Mouse (Mus musculus): Measurements from ENCODE around the gene Sez6. TPM values are rescaled to one million over a fixed set of nuclear protein-coding genes. Genes with fewer than 3 reads are reported as not detected.

Gene Sez6
- polyA plus RNA-seq (2017; shearing (Covaris generic)) = under 1 TPM in 1 of 3 experiments, not detected in 2; 0.24 TPM

DNA sequence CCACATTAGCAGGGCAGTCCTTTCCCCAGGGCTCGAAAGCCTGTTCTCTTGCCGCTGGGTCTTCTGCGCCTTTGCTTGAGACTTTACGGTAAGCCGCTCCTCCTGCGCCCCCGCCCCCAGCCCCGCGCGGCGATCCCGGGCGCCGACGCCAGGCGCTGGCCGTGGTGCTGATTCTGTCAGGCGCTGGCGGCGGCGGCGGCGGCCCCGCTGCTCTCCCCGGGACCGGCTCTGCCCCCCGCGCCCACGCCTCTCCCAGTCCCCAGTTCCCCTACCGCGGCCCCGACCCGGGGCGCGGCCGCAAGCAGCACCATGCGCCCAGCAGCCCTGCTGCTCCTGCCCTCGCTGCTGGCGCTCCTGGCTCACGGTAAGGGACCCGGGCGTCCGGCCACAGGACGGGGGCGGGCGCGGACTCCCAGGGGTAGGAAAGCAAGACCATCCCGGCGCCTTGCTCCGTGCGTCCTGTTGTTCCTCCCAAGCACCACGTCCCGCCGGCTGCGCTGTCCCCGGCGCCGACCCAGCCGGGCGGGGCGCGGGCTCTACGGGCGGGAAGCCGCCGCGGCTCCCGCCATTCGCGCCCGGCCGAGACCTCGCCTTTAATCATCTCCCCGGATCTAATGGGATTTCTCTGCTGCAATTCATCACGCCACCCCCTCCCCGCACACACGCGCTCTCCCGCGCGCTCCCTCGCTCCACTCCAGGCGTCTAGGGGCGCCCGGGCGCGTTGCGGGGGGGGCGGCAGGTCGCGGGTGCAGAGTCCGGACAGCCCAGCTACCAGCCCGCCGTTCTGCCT is at the start of gene Sez6:
Gene Sez6 (plus strand): TSS at position 50 of the 790 bp plus-strand sequence.
- ATAC-seq = no peak

DNA sequence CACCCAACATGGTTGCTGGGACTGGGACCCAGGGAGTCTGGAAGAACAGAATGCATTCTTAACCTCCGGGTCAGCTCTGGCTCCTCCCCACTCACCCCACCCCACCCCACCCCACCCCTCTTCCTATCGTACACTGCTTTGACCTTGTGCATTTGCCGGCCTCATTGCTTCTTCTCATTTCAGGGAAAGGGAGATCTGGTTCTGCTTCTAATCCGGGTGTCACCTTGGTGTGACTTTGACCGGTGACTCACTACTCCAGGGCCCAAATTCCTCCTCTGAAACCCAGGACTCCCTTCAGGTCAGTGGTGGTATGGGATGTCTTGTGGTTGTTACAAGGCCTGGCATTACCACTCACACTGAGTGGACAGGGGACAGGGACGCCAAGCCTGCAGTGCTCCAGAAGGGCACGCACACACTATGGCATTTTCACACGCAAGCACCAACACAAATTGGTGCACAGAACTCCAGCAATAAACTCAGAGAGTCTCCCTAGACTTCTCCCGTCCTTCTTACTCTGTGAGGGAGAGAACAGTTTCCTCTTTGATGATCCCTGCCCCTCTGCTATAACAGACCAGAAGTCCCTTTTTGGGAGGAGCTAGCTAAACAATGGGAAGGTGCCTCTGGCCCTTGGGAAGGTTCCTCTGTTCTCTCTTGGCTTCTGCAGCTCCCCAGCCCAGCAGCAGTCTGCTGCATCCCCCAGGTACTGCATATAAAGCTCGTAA is 45.9 kb upstream of the Sez6 start:
- no peak for ATAC-seq

DNA sequence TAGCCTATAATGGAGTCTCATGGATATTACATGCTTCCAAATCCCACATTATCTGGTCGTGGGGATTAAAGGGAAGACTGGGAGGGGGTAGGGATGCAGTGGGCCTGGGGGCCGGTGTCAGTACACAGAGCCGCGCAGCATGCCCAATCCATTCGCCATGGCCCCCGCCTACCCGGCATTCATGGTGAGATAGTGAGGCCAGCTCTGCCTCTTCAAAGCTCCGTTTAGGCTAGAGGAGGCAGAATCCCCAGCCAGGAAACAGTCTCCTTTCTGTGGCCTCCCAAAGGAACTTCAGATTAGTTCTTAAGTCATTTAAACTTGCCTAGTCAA is 45.4 kb upstream of the Sez6 start:
- ATAC-seq = no peak

DNA sequence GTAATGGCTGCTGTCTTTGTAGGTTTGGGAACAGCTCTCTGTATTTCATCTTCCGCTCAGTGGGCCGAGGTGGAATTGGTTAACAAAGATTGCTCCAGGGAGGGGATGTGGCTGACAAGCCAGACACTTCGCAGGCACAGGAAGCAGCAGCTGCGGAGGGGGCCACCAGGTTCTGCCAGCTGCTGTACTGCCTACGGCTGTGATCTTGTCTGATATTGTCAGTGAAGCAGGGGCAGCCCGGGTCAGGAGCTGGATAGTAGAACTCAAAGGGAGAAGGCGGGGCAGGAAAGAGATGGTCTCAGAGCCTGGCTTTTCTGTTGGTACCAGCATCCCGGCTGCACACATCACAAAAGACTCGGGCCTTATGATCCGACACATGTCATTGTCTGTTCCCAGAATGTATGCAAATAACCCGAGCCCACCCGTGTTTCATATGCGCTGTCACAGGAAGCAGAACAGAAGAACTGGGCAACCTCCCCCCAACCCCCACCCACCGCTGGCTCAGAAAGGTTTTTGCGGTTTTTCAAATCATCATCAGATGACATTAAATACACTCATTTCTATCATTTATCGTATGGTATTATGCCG is 43.1 kb upstream of the Sez6 start:
- peak; percentile 91 for ATAC-seq

DNA sequence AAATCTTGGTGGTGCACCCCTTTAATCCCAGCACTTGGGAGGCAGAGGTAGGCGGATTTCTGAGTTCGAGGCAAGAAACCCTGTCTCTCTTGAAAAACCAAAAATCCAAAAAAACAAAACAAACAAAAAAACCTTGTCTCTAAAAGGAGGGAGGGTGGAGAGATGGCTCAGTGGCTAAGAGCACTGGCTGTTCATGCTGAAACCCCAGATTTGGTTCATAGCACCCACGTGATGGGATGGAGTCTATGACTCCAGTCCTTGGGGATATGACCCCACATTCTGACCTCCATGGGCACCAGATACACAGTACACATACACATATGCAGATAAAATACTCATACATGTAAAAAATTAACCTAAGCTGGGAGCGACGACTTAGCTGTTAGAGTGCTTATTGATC is 41.8 kb upstream of the Sez6 start:
- no peak for ATAC-seq

DNA sequence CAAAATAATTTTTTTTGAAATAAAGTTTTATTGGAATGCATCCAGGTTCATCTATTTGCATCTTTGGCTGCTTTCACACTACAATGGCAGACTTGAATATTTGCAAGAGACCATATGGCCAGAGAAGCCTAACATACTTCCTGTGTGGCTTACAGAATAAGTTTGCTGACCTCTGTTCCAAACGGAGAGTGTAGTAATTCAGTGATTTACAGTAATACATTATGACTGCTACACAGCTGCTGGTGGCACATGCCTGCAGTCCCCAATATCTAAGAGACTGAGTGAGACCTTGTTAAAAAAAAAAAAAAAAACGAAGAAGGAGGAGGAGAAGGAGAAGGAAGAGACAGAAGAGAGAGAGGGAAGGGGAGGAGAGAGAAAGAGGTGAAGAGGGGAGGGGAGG is 41.1 kb upstream of the Sez6 start:
- ATAC-seq = no peak

DNA sequence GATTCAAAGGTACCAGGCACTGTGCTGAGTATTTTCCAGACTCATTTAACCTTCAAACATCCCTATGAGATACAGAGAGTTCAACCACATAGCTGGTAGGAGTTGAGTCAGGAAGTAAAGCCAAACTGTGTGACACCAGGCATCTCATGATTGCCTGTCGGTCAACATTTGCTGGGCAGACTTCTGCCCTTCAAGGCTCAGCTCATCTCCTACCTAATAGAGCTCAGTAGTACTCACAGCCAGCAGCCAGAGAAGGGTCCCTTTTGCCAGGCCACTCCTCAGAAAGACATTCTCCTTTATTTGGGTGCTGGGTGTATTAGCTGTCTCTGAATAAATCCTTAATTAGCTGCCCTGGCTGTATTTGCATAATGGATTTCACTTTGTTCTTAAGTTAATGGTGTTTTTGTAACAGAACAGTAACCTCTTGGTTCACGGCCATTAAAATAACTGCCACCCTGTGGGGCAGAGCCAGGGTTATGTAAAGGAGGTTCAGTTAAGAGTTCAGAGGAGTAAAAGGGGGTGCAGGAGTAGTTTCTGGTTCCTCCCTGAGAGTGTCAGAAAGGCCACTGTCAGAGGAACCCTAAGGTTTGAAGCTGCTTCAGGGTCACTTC is 39.8 kb upstream of the Sez6 start:
- no peak for ATAC-seq

DNA sequence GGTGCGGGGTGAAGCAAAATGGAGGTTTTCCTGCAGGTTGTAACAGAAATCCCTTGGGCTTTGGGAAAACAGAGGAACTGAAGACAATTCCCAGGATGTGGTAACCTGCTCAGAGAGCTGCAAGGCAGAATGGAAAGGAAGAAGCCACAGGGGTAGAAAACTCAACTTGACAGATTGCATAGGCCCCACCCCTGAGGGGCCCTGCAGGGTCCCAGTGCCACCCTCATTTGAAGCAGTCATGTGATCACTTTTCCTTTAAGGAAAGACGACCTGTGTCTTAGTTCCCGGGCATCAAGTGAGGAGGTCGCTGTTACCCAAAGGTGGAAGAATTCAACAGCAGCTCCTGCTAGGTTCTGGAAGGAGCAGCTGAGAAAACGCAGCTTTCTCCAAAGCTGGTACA is 37.7 kb upstream of the Sez6 start:
- ATAC-seq = no peak

DNA sequence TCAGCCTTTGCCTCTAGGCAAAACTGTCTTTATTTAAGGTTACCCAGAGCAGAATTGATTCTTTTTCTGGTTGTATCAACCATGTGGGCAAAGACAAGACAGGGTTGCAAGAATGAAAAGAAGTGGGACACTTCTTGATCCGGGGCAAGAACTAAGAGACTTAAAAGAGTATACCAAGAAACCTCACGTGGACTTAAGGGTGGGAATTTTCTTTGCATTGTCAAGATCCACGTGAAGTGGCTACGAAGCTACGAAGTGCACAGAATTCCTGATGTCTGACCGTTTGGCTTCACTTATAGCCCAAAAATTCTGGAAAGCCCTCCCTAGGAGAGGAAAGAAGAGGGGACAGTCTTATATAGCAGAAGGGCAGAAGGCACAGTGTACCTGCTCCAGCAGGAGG is 37.3 kb upstream of the Sez6 start:
- ATAC-seq = no peak

DNA sequence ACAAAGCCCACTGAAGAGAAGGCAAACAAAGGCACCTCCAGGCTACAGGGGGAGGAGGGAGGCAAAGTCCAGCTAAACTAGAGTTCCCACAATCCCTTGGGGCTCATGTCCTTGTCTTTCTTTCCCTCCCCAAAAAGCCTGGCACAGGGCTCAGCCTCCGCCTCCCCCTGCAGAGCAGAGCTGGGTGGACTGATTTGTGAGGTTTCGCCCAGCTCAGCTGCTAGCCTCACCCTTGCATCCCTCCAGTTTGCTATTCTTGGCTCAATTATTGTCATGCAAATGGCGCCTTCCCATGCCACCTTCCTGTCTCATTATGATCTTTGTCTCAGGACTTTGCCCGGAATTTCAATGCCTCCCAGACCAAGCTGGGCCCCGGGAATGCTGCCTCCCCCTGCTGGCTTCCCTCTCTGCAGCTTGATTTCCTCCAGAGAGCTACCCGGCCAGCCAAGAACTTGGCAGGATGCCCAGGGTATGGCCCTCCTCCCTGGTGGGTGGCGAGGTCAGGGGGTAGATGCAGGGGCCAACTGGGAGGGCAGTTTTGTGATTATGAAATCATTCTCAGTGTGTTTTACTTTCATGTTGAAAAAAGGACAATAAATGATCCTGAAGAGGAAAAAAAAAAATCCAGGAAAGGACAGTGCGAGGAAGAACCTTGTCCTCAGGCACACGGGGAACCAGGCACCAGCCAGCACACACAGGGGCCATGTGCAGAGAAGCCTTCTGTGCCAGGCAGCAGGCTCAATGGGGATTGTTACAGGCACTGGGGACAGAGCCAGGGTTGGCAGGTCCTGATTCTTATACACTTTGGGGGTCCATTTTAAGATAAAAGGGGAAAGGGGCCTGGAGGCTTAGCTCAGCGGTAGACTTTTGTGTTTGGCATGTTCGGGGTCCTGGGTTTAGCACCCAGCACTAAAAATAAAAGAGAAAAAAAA is 36.5 kb upstream of the Sez6 start, which contains the start of gene Pipox:
Gene Pipox (minus strand): TSS at position 310 of the 932 bp plus-strand sequence.
- no peak for ATAC-seq

DNA sequence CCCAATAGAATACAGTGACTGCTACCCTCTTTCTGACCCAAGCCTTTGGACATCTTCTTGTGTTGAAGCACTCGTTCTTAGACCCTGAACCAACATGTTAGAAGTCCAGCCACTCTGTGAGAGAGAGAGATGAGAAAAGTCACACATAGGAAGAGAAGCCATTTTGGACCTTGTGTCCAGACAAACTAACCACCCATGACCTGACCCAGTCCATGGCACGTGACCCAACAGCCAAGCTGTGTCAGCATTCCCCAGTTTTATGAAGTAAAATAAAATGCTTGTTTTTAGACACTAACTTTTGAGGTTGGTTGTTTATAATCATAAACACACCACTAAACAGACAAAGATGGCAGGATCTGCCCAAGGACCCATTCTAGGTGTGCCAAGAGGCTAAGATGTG is 35.6 kb upstream of the Sez6 start:
- no peak for ATAC-seq

DNA sequence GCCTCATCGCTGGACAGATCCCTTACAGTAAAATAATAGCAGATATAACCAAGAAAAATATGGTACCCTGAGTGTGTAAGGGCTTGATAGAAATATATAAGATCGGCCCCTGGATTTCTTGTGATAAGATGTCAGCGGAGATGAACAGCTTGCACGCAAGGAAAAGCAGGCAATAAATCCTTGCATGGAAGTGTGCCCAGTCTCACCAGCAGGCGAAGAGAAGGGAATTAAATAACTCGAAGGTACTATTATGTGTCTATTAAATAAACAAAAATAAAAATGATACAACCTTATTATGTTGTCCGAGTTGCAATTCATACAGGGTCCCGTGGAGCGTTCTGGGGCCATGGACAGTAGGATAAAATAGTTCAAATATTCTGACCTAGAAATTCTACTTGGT is 34.6 kb upstream of the Sez6 start:
- ATAC-seq = no peak

DNA sequence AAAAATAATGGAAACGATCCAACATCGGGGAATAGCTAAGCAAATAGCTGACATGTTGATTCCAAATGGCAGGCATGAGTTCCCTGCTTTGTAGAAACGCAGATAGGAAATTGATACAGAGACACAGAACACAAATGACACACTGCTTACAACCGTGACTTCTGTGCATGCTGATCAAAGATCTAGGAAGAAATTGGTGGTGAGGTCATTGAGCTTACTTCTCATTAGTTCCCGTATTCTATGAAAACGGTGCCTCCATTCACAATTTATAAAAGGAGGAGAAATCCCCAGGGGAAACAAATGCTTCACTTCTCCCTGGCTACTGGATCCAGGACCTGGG is 34.1 kb upstream of the Sez6 start:
- ATAC-seq = no peak

DNA sequence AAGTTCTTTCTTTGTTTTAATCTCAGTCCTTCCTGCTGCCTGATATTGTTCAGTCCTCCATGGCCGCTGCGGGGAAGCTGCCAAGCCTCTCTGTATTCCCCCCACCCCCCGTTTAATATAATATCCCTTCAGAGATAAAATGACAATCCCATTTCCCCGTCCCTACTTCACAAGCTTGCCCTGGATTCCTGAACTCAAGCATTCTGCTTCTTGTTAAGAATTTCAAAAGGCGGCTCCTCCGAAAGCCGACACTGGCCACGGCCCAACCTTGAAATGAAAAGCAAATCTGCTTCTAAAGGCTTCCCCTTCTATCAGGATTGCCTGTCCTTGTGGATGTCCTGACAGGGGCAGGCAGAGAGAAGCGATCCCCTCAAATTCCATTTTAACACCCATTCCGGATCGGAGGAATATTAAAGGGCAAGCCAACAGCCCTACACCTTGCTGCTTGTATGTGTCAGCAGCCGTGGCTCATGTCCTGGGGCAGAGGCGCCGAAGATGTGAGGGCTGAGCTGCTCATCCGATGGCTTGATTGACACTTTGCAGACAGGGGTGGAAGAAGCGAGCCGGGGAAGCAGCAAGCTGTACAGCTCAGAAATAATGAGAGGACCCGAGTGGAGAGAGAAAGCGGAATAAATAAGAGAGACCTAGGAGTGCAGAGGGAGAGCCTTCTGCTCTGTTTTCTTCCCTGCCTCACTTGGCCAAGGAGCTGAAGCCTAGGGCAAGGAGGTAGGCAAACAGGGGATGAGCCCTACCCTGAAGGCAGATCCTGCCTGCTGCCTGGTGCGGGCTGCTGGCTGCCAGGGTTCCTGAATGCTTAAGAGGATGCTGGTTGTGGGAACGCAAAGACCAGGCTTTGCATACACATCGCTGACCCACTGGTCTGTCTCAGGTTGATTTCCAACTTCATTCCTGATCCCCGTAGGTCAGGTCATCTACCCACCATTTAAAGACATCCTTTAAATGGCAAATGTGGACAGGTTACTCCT is 33.5 kb upstream of the Sez6 start:
- ATAC-seq = no peak

DNA sequence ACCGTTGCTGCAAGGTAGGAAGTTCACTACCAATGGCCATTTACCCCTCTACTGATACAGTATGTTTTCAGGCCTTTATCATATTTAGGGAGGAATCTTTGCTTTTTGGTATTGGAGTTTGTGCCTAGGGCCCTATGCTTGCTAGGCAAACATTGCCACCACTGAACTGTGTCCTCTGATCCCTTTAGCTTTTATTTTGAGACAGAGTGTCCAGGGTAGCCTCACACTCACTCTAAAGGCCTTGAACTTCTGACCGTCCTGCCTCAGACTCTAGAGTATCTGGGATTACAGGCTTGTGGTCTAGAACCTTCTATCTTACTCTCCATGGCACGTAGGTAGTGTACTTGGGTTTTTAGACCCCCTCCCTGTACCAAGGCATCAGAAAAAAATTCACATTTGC is 30.4 kb upstream of the Sez6 start:
- no peak for ATAC-seq

DNA sequence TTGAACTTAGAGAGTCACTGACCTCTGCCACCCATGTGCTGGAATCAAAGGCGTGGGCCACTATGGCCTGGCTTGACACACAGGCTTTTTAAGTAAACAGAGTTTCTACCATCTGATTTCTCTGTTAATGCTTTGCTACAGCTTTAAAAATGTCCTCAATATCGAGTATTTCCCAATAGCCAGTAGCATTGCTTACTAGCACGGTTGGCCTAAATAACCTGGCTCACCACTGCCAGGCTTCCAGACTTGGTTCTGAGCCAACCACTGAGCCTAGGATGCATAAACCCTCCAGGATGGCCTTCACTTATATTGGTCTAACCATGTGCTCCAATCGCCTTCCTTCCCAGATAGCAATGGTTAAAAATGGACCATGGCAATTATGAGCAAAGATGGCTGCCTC is 29.9 kb upstream of the Sez6 start:
- ATAC-seq = no peak

DNA sequence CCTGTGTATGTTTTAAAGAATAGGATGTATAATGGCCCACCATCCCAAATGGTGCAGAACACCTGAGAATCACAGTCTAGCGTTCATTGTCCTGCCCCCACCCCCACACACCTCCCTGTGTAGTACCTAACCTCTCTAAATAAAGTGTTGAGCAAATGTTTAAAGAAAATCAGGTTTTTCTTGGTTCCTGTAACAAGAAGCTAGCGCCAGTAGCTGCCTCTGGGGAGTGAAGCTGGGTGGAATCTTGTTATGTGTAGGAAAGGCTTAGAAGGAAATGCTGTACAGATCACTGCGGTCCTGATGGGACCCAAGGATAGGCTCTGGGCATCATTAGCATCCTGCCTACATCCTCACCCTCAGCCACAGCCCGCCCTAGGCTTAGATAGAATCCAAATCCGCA is 29.2 kb upstream of the Sez6 start:
- ATAC-seq = no peak

DNA sequence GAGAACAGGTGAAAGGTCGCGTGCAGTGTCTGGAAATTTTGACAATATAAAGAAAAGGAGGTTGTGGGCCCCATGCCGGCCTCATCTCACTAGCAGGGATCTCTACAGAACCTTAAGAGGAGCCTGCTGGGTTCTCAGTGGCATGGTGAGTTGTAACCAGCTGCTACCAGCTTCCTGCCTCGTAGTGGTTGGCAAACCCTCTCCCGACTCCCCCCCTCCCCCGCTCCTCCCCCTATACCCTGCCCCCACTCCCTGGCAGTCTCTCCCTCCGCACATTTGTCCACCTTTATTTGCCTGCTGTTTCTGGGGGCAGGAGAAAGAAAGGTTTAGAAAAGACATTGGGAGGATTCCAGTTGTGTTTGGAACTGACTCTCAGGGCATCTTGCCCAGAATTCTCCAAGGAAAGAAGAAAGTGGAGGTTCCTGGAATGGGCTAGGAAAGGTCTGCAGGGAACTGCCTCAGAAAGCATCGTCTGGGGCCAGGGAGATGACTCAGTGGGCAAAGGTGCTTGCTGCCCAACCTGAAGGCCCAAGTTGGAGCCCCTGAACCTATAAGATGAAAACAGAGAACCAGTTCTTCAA is 28.7 kb upstream of the Sez6 start:
- no peak for ATAC-seq

DNA sequence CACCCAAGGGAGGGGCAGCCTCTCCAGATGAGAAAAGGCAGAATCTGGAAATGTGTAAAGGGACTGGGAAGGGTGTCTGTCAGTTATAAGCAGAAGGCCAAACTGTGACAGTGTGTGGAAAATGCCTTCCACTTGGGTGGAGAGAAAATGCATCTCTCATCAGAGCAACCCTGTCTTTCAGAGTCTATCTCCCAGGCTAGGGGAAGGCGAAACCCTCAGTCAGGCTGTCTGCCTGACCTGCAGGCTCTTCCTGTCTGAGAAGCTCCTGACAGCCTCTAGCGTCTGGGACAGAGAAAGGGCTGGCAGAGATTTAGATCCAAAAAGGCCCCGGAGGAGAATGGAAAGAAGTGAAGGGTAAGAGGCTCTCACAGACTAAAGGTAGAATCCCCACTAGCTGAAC is 26.8 kb upstream of the Sez6 start:
- no peak for ATAC-seq

DNA sequence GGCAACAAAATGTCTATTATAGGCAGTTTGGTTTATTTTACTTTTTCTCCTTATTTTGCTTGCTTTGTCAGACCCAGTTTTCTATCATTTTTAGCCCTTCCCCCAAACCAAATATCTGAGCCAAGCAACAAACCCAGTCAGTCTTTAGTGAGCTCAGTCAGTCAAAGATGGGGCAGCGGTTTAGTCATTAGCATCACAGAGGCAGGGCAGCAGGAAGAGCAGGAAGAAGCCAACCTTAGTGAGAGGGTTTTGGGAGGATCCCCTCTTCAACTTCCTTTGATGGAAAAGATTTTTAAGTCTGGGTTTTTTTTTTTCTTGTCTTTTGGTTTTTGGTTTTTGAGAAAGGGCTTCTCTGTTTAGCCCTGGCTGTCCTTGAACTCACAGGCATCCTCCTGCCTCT is 25.9 kb upstream of the Sez6 start:
- no peak for ATAC-seq

Measured in inflammation-experienced regulatory T-cells, adult 6 months (primary cell).